Mouse (Mus musculus): Measurements from ENCODE around the gene Mtss1l.

- TF ChIP-seq CTCF (conservative IDR thresholded peaks at IDR 0.05; ENCODE audit: insufficient read depth, insufficient read length, low read depth, low read length) (no peak), POLR2A (IDR thresholded peaks at IDR 0.05; ENCODE audit: low read depth, low read length) (no peak)
These were observed 23.7 kb upstream of the Mtss1l start for GRCm38 (mm10) chr8:110697571-110697970.

Measured in kidney, adult 2 months (tissue).